Mouse (Mus musculus): Measurements from ENCODE around the gene 2900026A02Rik. TPM values are rescaled to one million over a fixed set of nuclear protein-coding genes. Genes with fewer than 3 reads are reported as not detected.

The 2900026A02Rik gene
- polyA plus RNA-seq, 1 experiment from 2014 or later = 4.4 TPM

DNA sequence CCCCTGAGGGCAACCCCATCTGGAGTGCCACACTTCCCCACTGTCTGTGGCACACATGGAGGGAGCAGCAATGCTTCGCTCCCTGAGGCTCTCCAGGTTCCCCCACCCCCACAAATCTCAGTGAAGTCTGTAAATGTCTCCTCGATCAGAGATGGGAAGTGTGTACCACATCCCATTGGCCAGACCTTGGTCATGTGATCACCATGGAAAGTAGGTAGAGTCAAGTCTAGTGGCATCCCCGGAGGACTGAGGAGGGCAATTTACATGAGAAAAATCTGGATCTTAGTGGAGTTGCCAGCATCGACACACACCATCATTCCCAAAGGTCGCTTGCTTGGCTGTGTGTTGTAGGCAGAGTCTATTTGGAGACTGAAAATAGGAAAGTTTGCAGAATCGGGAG lies 182.4 kb downstream of the 2900026A02Rik start:
- 74% methylated on average over 6 of the region's 6 CpGs for WGBS
- no peak overlapping the region for H3K4me2 ChIP-seq (replicated peaks)
- no peaks in the 10 kb centered on the region for H3K36me3 ChIP-seq
- H3K4me1 ChIP-seq = peaks cover 45% of the 10 kb centered on the region
- no peaks in the 10 kb centered on the region for H3K27me3 ChIP-seq
- no peak overlapping the region for H3K9ac ChIP-seq (replicated peaks)
- no peak overlapping the region for H3K27ac ChIP-seq (replicated peaks)
- no peak for ATAC-seq (replicated peaks)
- no peak overlapping the region for H3K4me3 ChIP-seq
- H3K9me3 ChIP-seq = no peaks in the 10 kb centered on the region

Other genes starting within 250 kb of the 2900026A02Rik start
- gene Grk3, start 205.4 kb downstream of the 2900026A02Rik start, polyA plus RNA-seq (2015; fragmentation: Nextera tagmentation; extraction: Ambion mirVana) = 15.4 and 16.5 TPM in 2 replicates
- gene Crybb2, start 151.1 kb downstream of the 2900026A02Rik start, polyA plus RNA-seq (2015; fragmentation: Nextera tagmentation; extraction: Ambion mirVana) = not detected in 2 replicates
- 0.73 and 0.80 TPM in 2 replicates for gene Crybb3, start 139.7 kb downstream of the 2900026A02Rik start, polyA plus RNA-seq (2015; fragmentation: Nextera tagmentation; extraction: Ambion mirVana)
- gene Tmem211, start 5.7 kb upstream of the 2900026A02Rik start, polyA plus RNA-seq (2015; fragmentation: Nextera tagmentation; extraction: Ambion mirVana) = not detected in 2 replicates
- gene Sgsm1, start 89.5 kb upstream of the 2900026A02Rik start, polyA plus RNA-seq (2015; fragmentation: Nextera tagmentation; extraction: Ambion mirVana) = 14.7 and 15.7 TPM in 2 replicates
- not detected in 2 replicates for gene Aym1, start 136.1 kb upstream of the 2900026A02Rik start, polyA plus RNA-seq (2015; fragmentation: Nextera tagmentation; extraction: Ambion mirVana)

All from forebrain, embryonic 15.5 days (tissue).